Mouse (Mus musculus) neural tube, embryonic 14.5 days (tissue): Measurements from ENCODE around the gene Enox1. TPM values are rescaled to one million over a fixed set of nuclear protein-coding genes. Genes with fewer than 3 reads are reported as not detected.

Experiments used
- ATAC-seq: fragments of 200-750 bp; cut with Nextera tagmentation; 2 replicates; pipeline ENCODE4 v1.8.0; 2017; ENCODE audit warnings: low read depth, mild to moderate bottlenecking, moderate TSS enrichment, moderate library complexity
- H3K27ac ChIP-seq: fragments of 300-500 bp; sonication (generic); 2 replicates; pipeline ENCODE4 v1.5.1; 2014; ENCODE audit warnings: low read depth, mild to moderate bottlenecking, control low read depth, low read length, moderate library complexity, mixed read lengths
- H3K27me3 ChIP-seq: fragments of 300-500 bp; sonication (generic); 2 replicates; pipeline ENCODE4 v1.6.1; 2014; ENCODE audit warnings: low read length; ENCODE audit not compliant: control insufficient read depth, insufficient read depth
- H3K36me3 ChIP-seq: fragments of 300-500 bp; sonication (generic); 2 replicates; pipeline ENCODE4 v1.6.1; 2014; ENCODE audit warnings: low read length, mixed read lengths; ENCODE audit not compliant: control insufficient read depth, insufficient read depth
- H3K4me1 ChIP-seq: fragments of 300-500 bp; sonication (generic); 2 replicates; pipeline ENCODE4 v1.6.1; 2014; ENCODE audit warnings: low read length; ENCODE audit not compliant: control insufficient read depth, insufficient read depth
- H3K4me2 ChIP-seq: fragments of 300-500 bp; sonication (generic); 2 replicates; pipeline ENCODE4 v1.6.1; 2014; ENCODE audit warnings: mild to moderate bottlenecking, low read depth, low read length, control low read depth
- H3K4me3 ChIP-seq: fragments of 300-500 bp; sonication (generic); 2 replicates; pipeline ENCODE4 v1.5.1; 2014; ENCODE audit warnings: low read depth, low read length, control low read depth, mixed read lengths
- H3K9ac ChIP-seq: fragments of 300-500 bp; sonication (generic); replicated peaks from 2 replicates; pipeline ENCODE4 v1.6.1; 2014; ENCODE audit warnings: low read depth, mild to moderate bottlenecking, control low read depth, low read length, mixed read lengths
- H3K9me3 ChIP-seq: fragments of 300-500 bp; sonication (generic); 2 replicates; pipeline ENCODE4 v1.6.1; 2016; ENCODE audit warnings: low read length; ENCODE audit not compliant: control insufficient read depth
- WGBS: fragments of 180-500 bp; shearing (Covaris S2); extraction: QIAGEN DNeasy Blood & Tissue Kit; methylation state at CpG from one replicate; pipeline ENCODE4 v1.1.7; 2014; 5-methylcytosine and 5-hydroxymethylcytosine counted together
- polyA plus RNA-seq: library from polyadenylated mRNA; unstranded; fragments of >200 nt; fragmentation: Nextera tagmentation; extraction: Ambion mirVana; gene quantifications from 2 replicates; pipeline ENCODE4 v1.2.1, GENCODE M21; 2014

Gene Enox1
- polyA plus RNA-seq, 1 experiment from 2014 or later, result 36.2 TPM

GRCm38 (mm10) chr14:77225346-77225745, 68.8 kb downstream of the Enox1 start:
- Histone ChIP-seq H3K4me1 (no peaks in the 10 kb centered on the region), H3K36me3 (no peaks in the 10 kb centered on the region), H3K4me3 (no peak overlapping the region), H3K4me2 (no peak overlapping the region), H3K9me3 (no peaks in the 10 kb centered on the region), H3K27ac (no peak overlapping the region), H3K27me3 (no peaks in the 10 kb centered on the region), H3K9ac (no peak overlapping the region)
- no peak for ATAC-seq
- WGBS, result 86% methylated on average over 10 of the region's 10 CpGs

DNA sequence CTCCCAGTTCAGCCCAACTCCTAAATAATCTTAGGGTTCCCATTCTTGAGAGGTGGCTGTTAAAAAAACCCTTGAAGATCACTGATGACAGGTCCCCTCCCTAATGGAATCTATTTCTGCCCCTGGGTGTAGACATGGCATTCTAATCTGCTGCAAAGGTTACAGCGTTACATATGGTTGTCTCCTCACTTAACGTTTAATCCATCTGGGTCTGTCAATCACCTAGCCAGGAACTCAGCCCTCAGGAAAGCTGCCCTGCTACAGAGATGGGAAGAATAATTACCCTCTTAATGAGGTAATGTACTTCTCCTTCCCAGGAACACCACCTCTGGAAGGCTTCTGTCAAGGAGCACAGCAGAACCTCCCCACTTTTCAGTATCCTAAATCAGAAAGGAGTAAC, 82.2 kb downstream of the Enox1 start:
- H3K4me3 ChIP-seq, result no peak overlapping the region
- H3K4me1 ChIP-seq, result 0 out of 2 replicates have a peak, but pooled peaks cover 2% of the 10 kb centered on the region
- no peak overlapping the region for H3K27ac ChIP-seq
- H3K36me3 ChIP-seq, result no peaks in the 10 kb centered on the region
- H3K27me3 ChIP-seq, result no peaks in the 10 kb centered on the region
- 38% methylated on average over 2 of the region's 2 CpGs for WGBS
- no peak overlapping the region for H3K9ac ChIP-seq
- no peak for ATAC-seq
- no peaks in the 10 kb centered on the region for H3K9me3 ChIP-seq
- H3K4me2 ChIP-seq, result no peak overlapping the region

DNA sequence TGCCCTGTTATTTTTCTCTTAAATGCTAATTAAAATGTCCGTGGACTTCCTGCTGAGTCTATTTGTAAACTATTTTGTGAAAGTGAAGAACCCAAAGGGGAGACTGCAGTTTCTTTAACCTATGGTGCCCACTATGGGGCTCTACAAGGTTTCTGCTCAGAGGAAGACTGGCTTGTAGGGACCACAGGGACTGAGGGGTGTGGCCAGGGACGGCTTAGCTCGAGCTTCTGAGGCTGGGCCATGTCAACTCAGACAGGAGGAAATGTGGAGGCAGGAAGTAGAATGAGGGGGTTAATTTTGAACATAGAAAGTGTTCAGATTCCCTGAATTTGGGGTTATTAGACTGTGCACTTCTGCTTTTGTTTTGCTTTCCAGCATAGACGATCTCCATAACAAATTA, 82.8 kb downstream of the Enox1 start:
- ATAC-seq, result no peak
- H3K27me3 ChIP-seq, result no peaks in the 10 kb centered on the region
- 21% methylated on average over 4 of the region's 4 CpGs for WGBS
- H3K4me2 ChIP-seq, result no peak overlapping the region
- no peak overlapping the region for H3K9ac ChIP-seq
- H3K4me1 ChIP-seq, result 0 out of 2 replicates have a peak, but pooled peaks cover 2% of the 10 kb centered on the region
- no peak overlapping the region for H3K27ac ChIP-seq
- H3K36me3 ChIP-seq, result no peaks in the 10 kb centered on the region
- H3K9me3 ChIP-seq, result no peaks in the 10 kb centered on the region
- H3K4me3 ChIP-seq, result no peak overlapping the region

DNA sequence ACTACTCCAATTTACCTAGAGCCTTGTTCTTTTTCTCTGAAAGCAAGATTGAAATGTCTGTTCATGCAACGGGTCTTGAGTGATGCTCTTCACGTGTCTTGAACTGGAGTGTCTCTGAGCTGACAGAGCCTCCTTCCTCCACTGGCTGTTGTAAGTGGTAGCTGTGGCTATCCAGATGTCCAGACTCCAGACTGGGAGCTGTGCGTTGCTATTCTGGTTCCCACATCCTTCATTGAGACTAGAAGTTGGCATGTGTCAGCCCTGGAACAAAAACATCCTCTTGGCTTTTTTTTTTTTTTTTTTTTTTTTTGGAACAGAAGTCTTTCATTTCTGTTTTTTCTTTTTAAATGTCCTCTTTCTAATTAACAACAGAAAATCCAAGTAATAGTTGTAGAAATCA, 90.4 kb downstream of the Enox1 start:
- Histone ChIP-seq H3K9ac (no peak overlapping the region), H3K9me3 (no peaks in the 10 kb centered on the region), H3K4me1 (no peaks in the 10 kb centered on the region), H3K4me3 (no peak overlapping the region), H3K4me2 (no peak overlapping the region), H3K27ac (no peak overlapping the region), H3K27me3 (no peaks in the 10 kb centered on the region), H3K36me3 (no peaks in the 10 kb centered on the region)
- no peak for ATAC-seq
- 88% methylated on average over 3 of the region's 3 CpGs for WGBS

DNA sequence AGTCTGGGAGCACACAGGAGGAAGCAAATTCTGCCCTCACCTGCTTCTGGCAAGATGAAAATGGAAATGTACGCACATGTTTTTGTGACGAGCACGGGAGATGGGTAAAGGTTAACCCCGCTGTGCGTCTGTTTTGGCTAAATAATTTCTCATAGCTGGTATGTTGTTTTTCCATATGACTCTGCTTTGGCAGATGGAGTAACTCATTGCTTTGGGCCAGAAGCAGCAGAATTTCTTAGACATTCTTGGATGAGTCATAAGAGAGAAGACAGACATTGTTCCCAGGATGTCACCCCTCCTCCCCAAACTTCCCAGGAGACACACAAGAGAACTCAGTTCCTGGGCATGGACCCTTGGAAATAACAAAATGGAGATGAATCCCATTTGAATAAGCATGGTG, 91.9 kb downstream of the Enox1 start:
- 71% methylated on average over 5 of the region's 5 CpGs for WGBS

DNA sequence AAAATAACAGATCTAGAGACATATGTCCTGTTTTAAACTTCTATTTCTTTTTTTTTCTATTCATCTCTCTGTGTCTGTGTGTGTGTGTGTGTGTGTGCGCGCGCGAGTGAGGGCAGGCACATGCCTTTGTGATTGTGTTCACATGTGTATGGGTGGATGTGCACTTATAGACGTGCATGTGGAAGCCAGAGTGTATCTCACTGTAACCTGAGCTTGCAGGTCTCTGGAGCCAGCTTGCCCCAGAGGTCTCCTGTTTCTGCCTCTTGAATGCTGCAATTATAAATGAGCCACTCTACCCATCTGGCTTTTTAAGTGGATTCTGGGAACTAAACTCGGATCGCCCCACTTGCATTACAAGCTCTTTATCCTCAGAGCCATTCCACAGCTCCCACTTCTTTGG, 92.4 kb downstream of the Enox1 start:
- Histone ChIP-seq H3K9ac (no peak overlapping the region), H3K9me3 (no peaks in the 10 kb centered on the region), H3K4me1 (no peaks in the 10 kb centered on the region), H3K4me3 (no peak overlapping the region), H3K36me3 (no peaks in the 10 kb centered on the region), H3K27ac (no peak overlapping the region), H3K27me3 (no peaks in the 10 kb centered on the region), H3K4me2 (no peak overlapping the region)
- ATAC-seq, result no peak
- WGBS, result 82% methylated on average over 7 of the region's 7 CpGs

More for the DNA sequence above, 91.9 kb downstream of the Enox1 start:
- no peaks in the 10 kb centered on the region for H3K27me3 ChIP-seq
- H3K4me3 ChIP-seq, result no peak overlapping the region
- H3K27ac ChIP-seq, result no peak overlapping the region
- no peak for ATAC-seq
- no peaks in the 10 kb centered on the region for H3K9me3 ChIP-seq
- no peaks in the 10 kb centered on the region for H3K4me1 ChIP-seq
- H3K9ac ChIP-seq, result no peak overlapping the region
- H3K4me2 ChIP-seq, result no peak overlapping the region
- H3K36me3 ChIP-seq, result no peaks in the 10 kb centered on the region

GRCm38 (mm10) chr14:77250652-77251238, 94.2 kb downstream of the Enox1 start:
- no peaks in the 10 kb centered on the region for H3K36me3 ChIP-seq
- ATAC-seq, result no peak
- WGBS, result 44% methylated on average over 2 of the region's 2 CpGs
- H3K9me3 ChIP-seq, result no peaks in the 10 kb centered on the region
- H3K4me1 ChIP-seq, result no peaks in the 10 kb centered on the region
- no peak overlapping the region for H3K4me3 ChIP-seq
- no peaks in the 10 kb centered on the region for H3K27me3 ChIP-seq
- no peak overlapping the region for H3K4me2 ChIP-seq
- H3K9ac ChIP-seq, result no peak overlapping the region
- H3K27ac ChIP-seq, result no peak overlapping the region

DNA sequence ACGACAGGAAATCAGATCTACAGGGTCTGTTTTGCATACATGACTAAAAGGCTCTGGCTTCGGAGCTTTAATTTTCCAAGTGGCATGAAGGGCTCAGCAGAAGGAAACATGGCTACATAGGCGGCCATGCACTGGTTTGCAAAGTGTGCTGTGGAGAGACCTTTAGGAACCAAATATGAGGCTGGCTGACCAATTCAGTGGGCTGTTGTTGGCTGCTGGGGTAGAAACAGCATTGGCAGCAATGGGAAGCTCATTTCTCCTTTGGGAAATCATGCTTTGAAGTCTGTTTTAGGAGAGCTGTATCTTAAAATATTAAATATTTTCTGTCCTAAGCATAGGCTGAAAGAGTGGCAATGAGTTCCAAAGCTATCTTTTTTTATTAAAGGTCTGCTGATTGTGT, 98.6 kb downstream of the Enox1 start:
- H3K27me3 ChIP-seq, result no peaks in the 10 kb centered on the region
- H3K9ac ChIP-seq, result no peak overlapping the region
- no peaks in the 10 kb centered on the region for H3K9me3 ChIP-seq
- no peak for ATAC-seq
- H3K27ac ChIP-seq, result no peak overlapping the region
- H3K4me1 ChIP-seq, result no peaks in the 10 kb centered on the region
- 84% methylated on average over 3 of the region's 3 CpGs for WGBS
- H3K4me2 ChIP-seq, result no peak overlapping the region
- H3K36me3 ChIP-seq, result no peaks in the 10 kb centered on the region
- no peak overlapping the region for H3K4me3 ChIP-seq

- no peaks in the 10 kb centered on the region for H3K4me1 ChIP-seq
- H3K4me2 ChIP-seq, result no peak overlapping the region
- H3K9me3 ChIP-seq, result no peaks in the 10 kb centered on the region
- H3K4me3 ChIP-seq, result no peak overlapping the region
- WGBS, result 90% methylated on average over 6 of the region's 6 CpGs
- H3K9ac ChIP-seq, result no peak overlapping the region
- H3K27ac ChIP-seq, result no peak overlapping the region
- H3K27me3 ChIP-seq, result no peaks in the 10 kb centered on the region
- no peak for ATAC-seq
- no peaks in the 10 kb centered on the region for H3K36me3 ChIP-seq
Measured at GRCm38 (mm10) chr14:77255711-77256110, 99.1 kb downstream of the Enox1 start.
